Mouse (Mus musculus): ENCODE measurements around the gene Eloa.

Eloa gene

DNA sequence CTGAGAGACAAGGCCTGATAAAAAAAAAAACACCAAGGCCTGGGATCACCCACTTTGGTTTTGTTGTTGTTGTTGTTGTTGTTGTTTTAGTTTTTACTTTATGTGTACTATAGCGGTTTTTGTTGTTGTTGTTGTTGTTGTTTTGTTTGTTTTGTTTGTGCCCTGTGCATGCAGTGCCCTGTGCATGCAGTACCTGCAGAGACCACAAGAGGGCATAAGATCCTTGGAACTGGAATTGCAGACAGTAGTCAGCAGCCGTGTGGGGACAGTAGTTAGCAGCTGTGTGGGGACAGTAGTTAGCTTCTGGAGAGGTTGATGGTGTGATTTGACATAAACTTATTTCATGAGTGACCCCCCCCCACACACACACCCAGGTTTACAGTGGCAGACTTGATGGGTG lies 67.3 kb downstream of the Eloa start:
- DNase-seq (ENCODE audit: low spot score) = peak; percentile 81

Measured in urinary bladder, postnatal 14 days (tissue).